Mouse (Mus musculus): ENCODE results near the gene Hdgfl1. TPM values are rescaled to one million over a fixed set of nuclear protein-coding genes. Genes with fewer than 3 reads are reported as not detected.

Gene Hdgfl1
- polyA plus RNA-seq, 1 experiment from 2014 or later, result not detected

DNA sequence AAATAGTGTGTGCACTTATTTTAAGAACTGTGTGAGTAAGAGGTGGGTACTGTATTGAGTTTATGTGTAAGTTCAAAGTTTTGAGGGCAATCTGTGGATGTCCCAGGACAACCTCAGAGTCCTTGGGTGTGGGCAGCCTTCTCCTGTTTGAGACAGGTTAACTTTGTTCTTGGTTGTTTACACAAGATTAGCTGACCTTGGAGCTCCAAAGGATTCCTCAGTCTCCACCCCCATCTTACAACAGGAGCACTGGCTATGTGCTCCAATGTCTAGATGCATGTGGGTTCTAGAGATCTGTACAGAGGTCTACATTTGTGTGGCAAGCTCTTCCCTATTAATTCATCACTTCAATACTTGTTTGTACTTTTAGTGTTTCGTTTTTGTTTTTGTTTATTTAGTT is 49.0 kb downstream of the Hdgfl1 start:
- H3K36me3 ChIP-seq (replicated peaks; ENCODE audit: insufficient read depth, low read length), result no peaks in the 10 kb centered on the region
- no peaks in the 10 kb centered on the region for H3K9me3 ChIP-seq (ENCODE audit: low read length)
- ATAC-seq (no peak), DNase-seq (no peak)
- 42% methylated on average over 1 of the region's 1 CpGs for WGBS (ENCODE audit: insufficient replicate concordance)
- H3K9ac ChIP-seq (replicated peaks), result no peak overlapping the region
- no peaks in the 10 kb centered on the region for H3K27me3 ChIP-seq (ENCODE audit: insufficient read depth, low read length)
- H3K4me3 ChIP-seq (ENCODE audit: low read depth, low read length), result no peak overlapping the region
- TF ChIP-seq CTCF (IDR thresholded peaks at IDR 0.05; ENCODE audit: low read depth) (no peak), EP300 (IDR thresholded peaks at IDR 0.05; ENCODE audit: low read depth) (no peak)
- H3K27ac ChIP-seq (ENCODE audit: low read depth), result no peak overlapping the region
- no peaks in the 10 kb centered on the region for H3K4me1 ChIP-seq (ENCODE audit: insufficient read depth)
- no peak overlapping the region for H3K4me2 ChIP-seq (ENCODE audit: low read depth, low read length)

DNA sequence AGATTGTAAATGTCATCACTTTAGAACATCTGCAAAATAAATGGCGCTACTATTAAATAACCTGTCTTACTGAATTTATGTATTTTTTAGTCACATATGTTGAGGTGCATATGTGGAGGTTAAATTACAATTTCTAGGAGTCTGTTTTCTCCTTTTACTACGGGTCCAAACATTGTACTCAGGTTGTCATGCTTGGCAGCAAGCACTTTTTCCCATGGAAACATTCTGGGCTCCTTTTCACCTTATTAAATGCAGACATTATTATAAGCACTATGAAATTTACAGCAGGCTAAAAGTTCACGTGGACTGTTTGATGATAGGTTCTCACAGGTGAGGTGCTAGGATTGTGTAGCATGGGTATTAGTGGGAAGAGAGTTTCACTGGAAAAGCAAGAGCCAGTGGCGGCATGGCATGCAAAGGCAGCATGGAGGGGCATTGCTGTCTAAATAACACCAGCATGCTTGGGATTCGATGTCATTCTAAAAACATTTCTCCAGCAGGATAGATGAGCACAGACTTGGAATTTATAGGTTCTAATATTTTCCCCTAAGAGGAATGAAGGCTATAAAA is 50.7 kb downstream of the Hdgfl1 start:
- 73% methylated on average over 5 of the region's 5 CpGs for WGBS (ENCODE audit: insufficient replicate concordance)

More for the DNA sequence above, 50.7 kb downstream of the Hdgfl1 start:
- Histone ChIP-seq H3K4me1 (ENCODE audit: insufficient read depth) (no peaks in the 10 kb centered on the region), H3K36me3 (replicated peaks; ENCODE audit: insufficient read depth, low read length) (no peaks in the 10 kb centered on the region), H3K9me3 (ENCODE audit: low read length) (no peaks in the 10 kb centered on the region), H3K9ac (replicated peaks) (no peak overlapping the region), H3K4me3 (ENCODE audit: low read depth, low read length) (no peak overlapping the region), H3K4me2 (ENCODE audit: low read depth, low read length) (no peak overlapping the region), H3K27ac (ENCODE audit: low read depth) (no peak overlapping the region), H3K27me3 (ENCODE audit: insufficient read depth, low read length) (no peaks in the 10 kb centered on the region)
- DNase-seq (no peak), ATAC-seq (no peak)
- no peak for TF ChIP-seq CTCF (IDR thresholded peaks at IDR 0.05; ENCODE audit: low read depth)
- TF ChIP-seq EP300 (IDR thresholded peaks at IDR 0.05; ENCODE audit: low read depth), result no peak

All from liver, postnatal 0 days (tissue).